Mouse (Mus musculus) heart, adult 9 months (tissue): ENCODE results near the gene B3galnt1.

Source experiments
- DNase-seq, 2 experiments: peaks; one replicate each; pipeline ENCODE4 v3.0.0; 2022; ENCODE audit warnings: low spot score in 2 of 2

Gene B3galnt1

DNA sequence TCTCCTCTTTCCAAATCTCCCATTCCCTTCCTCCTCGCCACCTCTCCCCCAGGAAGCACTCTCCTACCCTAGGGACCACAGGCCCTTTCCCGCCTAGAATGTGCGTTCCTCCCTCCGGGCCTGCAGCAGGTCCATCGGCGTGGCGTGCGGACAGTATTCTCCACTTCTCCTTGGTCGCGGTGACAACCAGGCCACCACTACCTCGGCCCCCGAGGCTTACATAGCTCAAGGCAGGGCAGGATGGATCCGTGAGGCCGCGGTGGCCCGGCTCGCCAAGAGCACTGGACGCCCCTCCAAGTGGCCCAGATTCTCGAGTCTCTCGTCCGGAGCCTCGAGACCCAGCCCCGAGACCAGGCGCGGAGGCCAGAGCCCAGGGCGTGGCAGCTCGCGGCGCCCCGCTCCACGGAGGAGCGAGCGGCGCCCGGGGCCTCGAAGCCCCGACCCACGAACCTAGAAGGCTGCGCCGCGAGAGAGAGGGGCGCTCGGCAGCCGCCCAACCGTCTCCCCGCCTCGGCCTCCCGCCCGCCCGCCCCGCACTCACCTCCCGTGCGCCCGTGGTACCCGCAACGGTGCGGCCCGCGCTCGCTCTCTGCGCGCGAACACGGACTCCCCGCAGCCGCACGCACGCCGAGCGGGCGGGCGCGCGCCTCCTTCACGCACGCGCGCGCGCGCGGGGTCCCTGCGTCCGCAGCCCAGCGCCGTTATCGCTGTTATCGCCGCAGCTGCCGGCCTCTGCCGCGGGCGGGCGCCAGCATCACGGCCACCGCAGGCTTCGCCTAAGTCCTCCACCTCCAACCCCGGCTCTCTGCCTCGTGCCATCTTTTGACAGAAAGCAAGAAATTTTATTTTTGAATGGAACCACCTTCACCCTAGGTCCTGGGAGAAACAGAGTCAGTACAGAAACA is at the start of gene B3galnt1:
B3galnt1 (minus strand) TSS at position 700 of the 905 bp plus-strand sequence.
- peak; percentile 50 to 63 for DNase-seq

- DNase-seq, result no peak
Observed at GRCm38 (mm10) chr3:69634521-69634920, 35.8 kb upstream of the B3galnt1 start.

- DNase-seq, result peak; percentile 35 to 51
Observed at GRCm38 (mm10) chr3:69633706-69634420, 35.1 kb upstream of the B3galnt1 start.

DNA sequence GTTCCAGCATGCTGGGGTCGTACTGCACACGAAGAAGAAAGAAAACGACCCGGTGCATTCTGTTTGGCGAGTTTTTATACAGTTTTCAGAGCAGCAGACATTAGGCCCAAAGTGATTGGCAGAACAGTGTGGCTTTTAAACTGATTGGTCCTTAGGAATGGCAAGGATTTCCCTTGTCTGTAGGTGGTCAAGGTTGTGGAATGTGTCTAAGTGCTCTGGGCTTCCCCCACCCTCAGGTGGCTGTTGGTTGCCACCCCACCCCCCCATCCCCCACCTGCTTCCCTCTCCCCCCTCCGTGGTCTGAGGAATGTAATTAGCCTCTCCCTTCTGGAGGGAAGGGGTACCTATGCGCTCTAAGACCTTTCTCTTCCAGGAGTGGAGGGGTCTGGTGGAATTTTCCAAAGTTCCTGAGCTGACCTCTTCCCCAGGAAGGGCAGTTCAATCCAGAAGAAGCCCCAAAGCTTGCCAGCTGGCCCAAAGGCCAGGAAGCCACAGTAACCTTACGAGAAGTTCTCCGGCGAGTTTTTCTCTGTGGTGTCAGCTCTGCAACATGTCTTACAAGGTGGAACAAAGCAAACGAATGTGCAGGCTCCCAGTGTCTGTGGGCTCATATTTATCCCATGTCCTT is 28.3 kb upstream of the B3galnt1 start:
- peak; percentile 24 to 49 for DNase-seq

GRCm38 (mm10) chr3:69626213-69626962 is 27.6 kb upstream of the B3galnt1 start:
- no peak for DNase-seq

DNA sequence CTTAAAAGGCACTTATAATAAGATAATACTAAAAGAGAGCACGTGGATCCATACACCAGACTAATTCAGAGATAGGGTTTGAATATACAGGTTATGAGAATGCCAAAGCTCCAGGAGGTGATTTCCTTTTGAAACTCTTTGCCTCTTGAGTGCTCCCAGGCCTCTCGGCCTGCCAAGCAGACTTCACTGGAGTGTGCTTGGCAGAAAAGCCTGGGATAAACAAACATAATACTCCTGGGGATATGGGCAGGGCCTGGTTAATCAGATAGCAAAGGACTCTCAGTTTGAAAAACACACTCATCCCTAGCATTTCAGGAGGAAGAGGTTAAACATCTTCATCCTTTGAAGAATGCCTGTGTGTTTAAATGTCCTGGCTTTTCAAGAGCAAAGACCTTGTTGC is 25.4 kb upstream of the B3galnt1 start:
- DNase-seq, result no peak

GRCm38 (mm10) chr3:69607909-69608308 is 9.1 kb upstream of the B3galnt1 start:
- DNase-seq, result no peak

GRCm38 (mm10) chr3:69607468-69607867 is 8.7 kb upstream of the B3galnt1 start:
- no peak for DNase-seq

DNA sequence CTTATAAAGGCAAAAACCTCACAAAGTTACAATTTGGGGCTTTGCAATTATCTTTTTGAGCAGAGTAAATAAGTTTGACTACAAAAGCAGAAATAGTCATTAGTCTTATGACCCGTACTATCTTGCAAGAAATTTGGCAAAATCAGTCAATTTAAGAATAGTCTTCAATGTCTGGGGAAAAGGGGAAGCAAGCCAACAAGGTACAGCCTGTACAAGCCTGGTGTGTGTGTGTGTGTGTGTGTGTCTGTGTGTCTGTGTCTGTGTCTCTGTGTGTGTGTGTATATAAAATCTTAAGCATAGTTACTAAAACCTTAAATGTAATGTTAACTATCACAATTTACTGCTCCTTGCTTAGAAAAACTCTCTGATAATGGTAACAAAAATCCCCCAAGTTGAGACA is 8.2 kb upstream of the B3galnt1 start:
- no peak for DNase-seq

- no peak for DNase-seq
Observed at GRCm38 (mm10) chr3:69599166-69599500, 373 bp upstream of the B3galnt1 start.

DNA sequence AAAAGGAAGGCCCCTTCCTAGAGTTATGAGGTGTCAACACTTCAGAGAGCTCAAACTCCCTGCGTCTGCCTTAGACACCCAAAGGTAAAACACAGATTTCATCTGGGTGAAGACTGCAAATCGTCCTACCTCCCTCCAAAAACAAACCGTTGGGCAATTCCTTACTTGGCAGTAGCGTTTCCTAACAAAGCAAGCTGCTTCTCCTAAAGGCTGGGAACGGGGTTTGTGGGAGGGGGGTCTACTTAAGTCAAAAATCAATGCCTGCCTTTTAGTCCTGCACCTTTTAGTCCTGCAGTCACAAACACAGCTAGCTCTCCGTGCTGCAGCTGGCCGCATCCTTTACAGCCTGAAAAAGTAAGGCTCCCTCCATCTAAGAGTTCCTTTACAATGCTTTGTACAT is 944 bp downstream of the B3galnt1 start:
- DNase-seq, result no peak

- DNase-seq, result no peak
Observed at GRCm38 (mm10) chr3:69597211-69597610, 1.5 kb downstream of the B3galnt1 start.

- no peak for DNase-seq
Observed at GRCm38 (mm10) chr3:69596116-69596515, 2.6 kb downstream of the B3galnt1 start.

GRCm38 (mm10) chr3:69594071-69594470 is 4.7 kb downstream of the B3galnt1 start:
- DNase-seq, result no peak

DNA sequence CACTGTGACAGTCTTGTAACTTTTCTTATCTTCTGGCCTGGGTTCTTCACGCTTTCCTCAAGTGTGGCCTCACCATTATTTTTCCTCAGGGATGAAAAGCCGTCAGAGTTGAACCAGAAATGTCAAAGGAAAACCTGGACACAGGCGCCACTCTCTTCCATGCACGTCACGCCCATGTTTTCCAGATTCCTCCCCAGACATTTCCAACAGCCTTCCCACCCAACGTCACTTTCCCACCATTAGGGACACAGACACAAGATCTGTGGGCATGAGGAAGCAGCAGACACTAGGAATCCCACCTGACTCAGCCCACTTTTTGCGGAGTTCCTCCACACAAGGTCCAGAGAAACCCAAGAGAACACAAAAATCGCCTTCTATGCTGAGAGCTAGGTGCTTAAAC is 5.3 kb downstream of the B3galnt1 start:
- DNase-seq, result no peak

DNA sequence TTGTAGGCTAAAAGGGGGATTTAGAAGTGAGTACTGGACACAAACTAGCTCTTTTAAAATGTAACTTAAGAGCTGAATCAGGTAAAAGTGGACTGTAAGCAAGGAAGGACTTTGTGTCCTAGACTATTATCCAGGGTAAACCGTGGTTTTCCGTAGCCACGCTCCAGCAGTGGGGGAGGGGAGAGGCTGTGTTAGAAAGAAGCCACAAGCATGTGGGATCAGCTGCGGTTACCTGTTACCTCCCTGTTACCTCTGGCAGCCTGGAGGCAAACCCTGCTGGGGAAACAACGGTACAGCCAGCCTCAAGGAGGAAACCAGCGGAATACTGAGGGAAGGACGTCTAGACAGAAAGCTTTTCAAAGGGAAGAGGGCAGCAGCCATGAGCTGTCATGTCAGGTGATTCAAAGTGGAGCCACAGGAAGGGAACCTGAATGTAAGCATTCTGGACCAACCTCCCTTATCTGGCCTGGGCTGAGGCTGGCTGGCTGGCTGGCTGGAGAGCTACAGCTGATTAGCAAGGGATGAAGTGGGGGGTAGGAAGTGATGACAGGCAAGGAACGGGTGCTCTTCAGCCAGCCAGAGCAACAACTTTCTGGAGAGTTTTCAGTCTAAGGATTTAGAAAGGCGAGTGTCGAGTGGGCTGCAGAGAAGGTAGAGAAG is 10.5 kb downstream of the B3galnt1 start:
- DNase-seq, result no peak

GRCm38 (mm10) chr3:69583798-69584197 is 15.0 kb downstream of the B3galnt1 start:
- DNase-seq, result no peak

DNA sequence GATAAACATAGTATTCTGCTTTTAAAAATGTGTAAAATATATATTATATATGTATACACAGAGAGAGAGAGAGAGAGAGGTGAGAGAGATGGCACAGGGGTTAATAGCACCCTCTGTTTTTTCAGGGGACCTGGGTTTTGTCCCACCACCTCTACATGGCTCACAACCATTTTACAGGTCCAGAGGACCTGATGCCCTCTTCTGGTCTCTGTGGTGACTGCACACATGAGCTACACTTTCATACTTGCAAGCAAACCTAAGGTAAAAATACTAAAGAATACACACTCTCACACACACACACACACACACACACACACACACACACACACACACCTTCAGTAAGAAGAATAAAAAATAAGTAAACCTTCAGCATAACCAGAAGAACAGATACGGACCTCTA is 20.0 kb downstream of the B3galnt1 start:
- no peak for DNase-seq

- DNase-seq, result no peak
Observed at GRCm38 (mm10) chr3:69576715-69577114, 22.0 kb downstream of the B3galnt1 start.

DNA sequence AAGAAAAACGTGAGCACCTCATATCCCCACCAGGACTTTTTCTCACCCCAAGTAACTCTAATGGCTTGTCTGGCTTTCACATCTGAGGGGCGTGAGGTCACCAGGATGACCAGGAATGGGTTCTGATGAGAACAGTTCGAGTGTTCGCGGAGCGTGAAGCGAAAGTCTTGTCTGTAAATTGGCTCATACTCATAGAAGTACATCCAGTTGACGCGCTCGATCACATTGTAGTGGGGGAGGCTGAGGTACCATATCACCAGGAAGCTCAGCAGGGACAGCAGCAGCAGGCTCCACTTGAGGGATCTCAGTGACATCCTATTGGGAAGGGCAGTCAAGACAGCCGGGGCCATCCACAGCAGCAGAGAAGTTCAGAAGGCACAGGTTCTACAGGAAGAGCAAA is 23.2 kb downstream of the B3galnt1 start:
- no peak for DNase-seq

- no peak for DNase-seq
Observed at GRCm38 (mm10) chr3:69572561-69572960, 26.2 kb downstream of the B3galnt1 start.
